Mouse (Mus musculus): ENCODE data around the gene Spsb4. TPM values are rescaled to one million over a fixed set of nuclear protein-coding genes. Genes with fewer than 3 reads are reported as not detected.

The Spsb4 gene
- polyA plus RNA-seq (2017; shearing (Covaris generic)) = not detected

DNA sequence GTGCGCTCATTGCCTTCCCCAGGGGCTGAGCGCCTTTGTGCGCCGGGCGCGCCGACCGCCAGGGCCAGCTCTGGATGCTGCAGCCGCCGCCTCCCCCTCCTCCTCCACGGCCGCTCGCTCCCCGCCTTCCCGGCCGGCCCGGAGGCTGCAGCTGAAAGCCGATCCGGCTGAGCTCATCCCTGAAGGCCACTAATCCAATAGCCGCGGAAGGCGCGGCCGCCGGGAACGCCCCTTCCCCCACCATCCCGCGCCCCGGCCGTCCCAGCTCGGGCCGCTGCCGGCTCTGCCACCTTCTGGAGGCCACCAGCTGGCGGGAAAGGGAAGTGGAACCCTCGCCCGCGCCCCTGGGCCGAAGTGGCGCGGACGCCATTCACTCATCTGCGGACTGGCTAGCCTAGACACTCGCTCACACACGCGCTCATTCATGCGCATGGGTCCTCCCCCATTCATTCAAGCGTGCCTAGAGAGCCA, at the start of gene Spsb4:
TSS of gene Spsb4 (minus strand) at position 167 of the 471 bp plus-strand sequence.

Other genes with a start within 250 kb of the Spsb4 start
- gene Pxylp1, start 126.2 kb downstream of the Spsb4 start, polyA plus RNA-seq (2017; shearing (Covaris generic)) = 15.1 TPM
- 70.0 TPM for gene Slc25a36, start 92.3 kb upstream of the Spsb4 start, polyA plus RNA-seq (2017; shearing (Covaris generic))